Mouse (Mus musculus) subcutaneous adipose tissue, adult 2 months (tissue): Measurements from ENCODE around the gene Gusb. TPM values are rescaled to one million over a fixed set of nuclear protein-coding genes. Genes with fewer than 3 reads are reported as not detected.

Experiments used
- polyA plus RNA-seq: library from polyadenylated mRNA; depleted of rRNA; stranded (reverse); fragments of >200 nt; gene quantifications from 2 replicates; pipeline ENCODE4 v1.2.3, GENCODE M21; 2012; ENCODE audit warnings: low replicate concordance; rRNA removed

Gusb gene
- polyA plus RNA-seq = 76.8 and 79.5 TPM in 2 replicates

DNA sequence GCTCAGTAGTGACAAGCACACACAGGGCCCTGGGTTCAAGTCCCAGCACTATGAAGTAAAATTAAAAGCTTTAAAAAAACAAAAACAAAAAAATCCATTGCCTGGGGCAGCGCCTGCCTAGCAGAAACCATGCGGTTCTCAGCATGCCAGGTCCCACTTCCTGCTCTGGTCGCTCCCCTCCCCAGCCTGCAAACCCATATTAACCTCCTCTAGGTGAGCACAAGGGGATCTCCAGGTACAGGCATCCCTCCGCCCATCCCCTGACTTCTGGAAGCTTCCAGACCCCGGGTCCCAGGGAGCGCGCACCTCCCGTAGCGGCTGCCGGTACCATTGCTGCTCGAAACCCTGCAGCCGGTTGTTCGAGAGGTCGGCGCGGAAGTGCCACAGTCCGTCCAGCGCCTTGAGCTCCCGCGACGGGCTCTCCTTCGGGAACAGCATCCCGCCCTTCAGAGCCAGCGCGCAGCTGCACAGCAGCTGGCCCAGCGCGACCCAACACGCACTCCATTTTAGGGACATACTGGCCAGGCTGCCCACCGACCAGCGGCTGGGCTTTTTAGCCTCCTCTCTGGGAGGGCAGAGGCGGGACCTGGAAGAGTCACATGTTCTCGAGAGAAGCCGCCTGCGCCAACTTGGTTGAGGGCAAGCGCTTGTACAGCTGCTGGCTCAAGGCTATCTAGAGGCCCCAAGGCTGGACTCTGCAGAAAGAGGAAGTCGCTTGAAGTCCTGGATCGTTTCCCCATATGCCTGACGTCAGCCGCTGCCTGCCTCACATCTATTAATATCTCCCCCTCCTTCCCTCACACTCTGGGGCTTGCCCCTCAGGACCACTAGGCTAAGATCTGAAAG is at the start of gene Gusb:
Gene Gusb (minus strand): TSS at position 749 of the 846 bp plus-strand sequence.

DNA sequence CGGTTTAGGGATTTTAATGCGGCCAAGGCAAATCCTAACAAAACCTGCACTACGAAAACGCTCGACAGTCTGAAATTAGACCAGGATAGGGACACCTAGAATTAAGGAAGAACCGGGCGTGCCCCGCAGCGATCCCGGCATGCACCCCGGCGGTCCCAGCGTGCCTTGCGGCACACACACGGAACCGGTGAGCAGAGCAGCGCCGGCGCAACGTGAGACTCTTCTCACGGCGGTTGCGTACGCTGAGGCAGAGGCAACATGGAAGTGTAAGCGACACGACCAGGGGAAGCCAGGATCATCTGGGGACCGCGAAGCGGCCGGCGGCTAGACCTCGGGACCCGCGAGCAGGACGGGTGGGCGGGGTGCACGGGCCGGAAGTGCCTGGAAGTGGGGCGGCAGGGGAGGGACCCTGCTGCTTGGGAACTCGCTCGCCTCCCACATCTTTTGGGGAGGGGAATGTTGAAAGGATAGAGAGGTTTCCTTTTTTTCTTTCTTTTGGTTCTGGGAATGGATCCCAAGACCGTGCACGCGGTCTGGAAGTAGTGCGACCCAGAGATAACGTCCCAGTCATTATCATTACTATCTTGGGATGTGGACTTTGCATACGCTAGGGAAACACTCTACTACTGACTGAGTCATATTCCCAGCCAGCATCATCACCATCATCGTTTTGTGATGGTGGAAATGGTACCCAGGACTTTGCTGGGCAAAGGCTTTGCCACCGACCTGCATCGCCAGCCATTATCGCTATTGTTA is 26.5 kb upstream of the Gusb start, which contains the start of the genes Asl and Crcp:
Gene Asl (minus strand): TSS at position 106 of the 756 bp plus-strand sequence.
Gene Crcp (plus strand): TSS at position 149 of the 756 bp plus-strand sequence.

DNA sequence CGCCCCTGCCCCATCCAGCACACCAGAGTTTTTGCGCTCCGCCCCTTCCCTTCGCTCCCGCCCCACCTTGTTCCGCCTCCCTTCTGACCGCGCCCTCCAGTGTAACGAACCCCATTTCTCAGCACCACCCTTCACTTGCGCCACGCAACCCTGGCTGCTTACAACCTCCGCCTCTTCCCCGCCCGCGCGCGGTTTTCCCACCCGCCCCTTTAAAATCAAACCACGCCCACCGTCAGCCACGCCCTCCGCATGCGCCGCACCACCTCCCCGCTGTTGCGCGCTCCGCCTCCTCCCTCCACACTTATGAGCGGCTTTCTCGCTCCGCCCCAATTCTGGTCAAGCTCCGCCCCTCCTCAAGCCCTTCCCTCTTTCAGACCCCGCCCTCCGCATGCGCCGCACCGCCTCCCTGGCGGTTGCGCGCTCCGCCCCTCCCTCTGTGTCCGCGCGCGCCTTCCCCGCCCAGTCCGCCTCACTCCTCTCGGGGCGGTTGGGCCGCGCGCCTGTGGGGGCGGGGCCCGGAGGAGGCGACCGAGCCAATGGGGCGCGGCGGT is 61.3 kb downstream of the Gusb start, which contains the start of gene Vkorc1l1:
Gene Vkorc1l1 (plus strand): TSS at position 476 of the 551 bp plus-strand sequence.

Other genes with a start within 250 kb of the Gusb start
- gene Psph, start 215.6 kb downstream of the Gusb start, polyA plus RNA-seq = 34.1 and 50.3 TPM in 2 replicates
- gene Sumf2, start 156.1 kb downstream of the Gusb start, polyA plus RNA-seq = 32.7 and 39.2 TPM in 2 replicates
- gene Chchd2, start 115.6 kb downstream of the Gusb start, polyA plus RNA-seq = 849 and 1,319 TPM in 2 replicates
- gene Zbed5, start 107.3 kb downstream of the Gusb start, polyA plus RNA-seq = 1.2 and 5.0 TPM in 2 replicates
- gene Phkg1, start 104.5 kb downstream of the Gusb start, polyA plus RNA-seq = 10.4 and 17.3 TPM in 2 replicates
- 5.1 TPM in 2 replicates for gene Nupr1l, start 94.5 kb downstream of the Gusb start, polyA plus RNA-seq
- 31.3 and 47.5 TPM in 2 replicates for gene Vkorc1l1, start 61.1 kb downstream of the Gusb start, polyA plus RNA-seq
- gene Asl, start 26.2 kb upstream of the Gusb start, polyA plus RNA-seq = 37.0 and 57.9 TPM in 2 replicates
- 14.3 and 16.6 TPM in 2 replicates for gene Crcp, start 26.2 kb upstream of the Gusb start, polyA plus RNA-seq
- 36.5 and 54.9 TPM in 2 replicates for gene Tpst1, start 70.3 kb upstream of the Gusb start, polyA plus RNA-seq
- gene Kctd7, start 141.8 kb upstream of the Gusb start, polyA plus RNA-seq = 5.2 and 5.5 TPM in 2 replicates
- gene Rabgef1, start 168.7 kb upstream of the Gusb start, polyA plus RNA-seq = 19.3 and 23.3 TPM in 2 replicates
- gene Tmem248, start 214.0 kb upstream of the Gusb start, polyA plus RNA-seq = 32.6 and 38.3 TPM in 2 replicates